Mouse (Mus musculus) midbrain, embryonic 12.5 days (tissue): ENCODE results near the gene Idh3g. TPM values are rescaled to one million over a fixed set of nuclear protein-coding genes. Genes with fewer than 3 reads are reported as not detected.

Source experiments
- ATAC-seq: fragments of 200-750 bp; cut with Nextera tagmentation; 2 replicates; pipeline ENCODE4 v1.8.0; 2017; ENCODE audit warnings: low read depth, moderate TSS enrichment, moderate library complexity; ENCODE audit not compliant: low FRiP score
- H3K27ac ChIP-seq: fragments of 300-500 bp; sonication (generic); replicated peaks from 2 replicates; pipeline ENCODE4 v1.5.1; 2016; ENCODE audit warnings: mild to moderate bottlenecking
- H3K27me3 ChIP-seq: fragments of 300-500 bp; sonication (generic); 2 replicates; pipeline ENCODE4 v1.6.1; 2016; ENCODE audit warnings: mild to moderate bottlenecking
- H3K36me3 ChIP-seq: fragments of 300-500 bp; sonication (generic); 2 replicates; pipeline ENCODE4 v1.6.1; 2016
- H3K4me1 ChIP-seq: fragments of 300-500 bp; sonication (generic); 2 replicates; pipeline ENCODE4 v1.6.1; 2016
- H3K4me2 ChIP-seq: fragments of 300-500 bp; sonication (generic); replicated peaks from 2 replicates; pipeline ENCODE4 v1.6.1; 2016; ENCODE audit warnings: mild to moderate bottlenecking, moderate library complexity
- H3K4me3 ChIP-seq: fragments of 300-500 bp; sonication (generic); 2 replicates; pipeline ENCODE4 v1.5.1; 2016; ENCODE audit warnings: mild to moderate bottlenecking
- H3K9ac ChIP-seq: fragments of 300-500 bp; sonication (generic); replicated peaks from 2 replicates; pipeline ENCODE4 v1.6.1; 2016; ENCODE audit warnings: mild to moderate bottlenecking, moderate library complexity
- H3K9me3 ChIP-seq: fragments of 300-500 bp; sonication (generic); 2 replicates; pipeline ENCODE4 v1.6.1; 2016; ENCODE audit warnings: mild to moderate bottlenecking
- WGBS: fragments of 180-500 bp; shearing (Covaris S2); methylation state at CpG from one replicate; pipeline ENCODE4 v1.1.7; 2016; 5-methylcytosine and 5-hydroxymethylcytosine counted together
- polyA plus RNA-seq: library from polyadenylated mRNA; unstranded; fragments of >200 nt; fragmentation: Nextera tagmentation; extraction: Ambion mirVana; gene quantifications from 2 replicates; pipeline ENCODE4 v1.2.1, GENCODE M21; 2016

The Idh3g gene
- polyA plus RNA-seq, 1 experiment from 2014 or later = 166 TPM

GRCm38 (mm10) chrX:73788501-73788900 lies 1.8 kb upstream of the Idh3g start:
- no peak overlapping the region for H3K27ac ChIP-seq
- no peak overlapping the region; the same call in 1 of the 2 replicates for H3K9ac ChIP-seq

GRCm38 (mm10) chrX:73787225-73787558 lies 495 bp upstream of the Idh3g start:
- Histone ChIP-seq H3K4me3 (peak overlapping the region; percentile 59), H3K27ac (peak overlapping the region; percentile 67), H3K4me1 (peaks cover 14% of the 10 kb centered on the region; the same call in 1 of the 2 replicates), H3K9ac (peak overlapping the region; percentile 71), H3K4me2 (peak overlapping the region; percentile 64), H3K36me3 (peaks cover 11% of the 10 kb centered on the region; the same call in 1 of the 2 replicates), H3K9me3 (no peaks in the 10 kb centered on the region), H3K27me3 (no peaks in the 10 kb centered on the region)
- WGBS = 21% methylated on average over 18 of the region's 22 CpGs
- no peak for ATAC-seq

More at GRCm38 (mm10) chrX:73788501-73788900, 1.8 kb upstream of the Idh3g start:
- H3K36me3 ChIP-seq = peaks cover 11% of the 10 kb centered on the region; the same call in 1 of the 2 replicates
- no peaks in the 10 kb centered on the region for H3K27me3 ChIP-seq
- no peaks in the 10 kb centered on the region for H3K9me3 ChIP-seq
- ATAC-seq = no peak
- H3K4me3 ChIP-seq = no peak overlapping the region
- peaks cover 14% of the 10 kb centered on the region; the same call in 1 of the 2 replicates for H3K4me1 ChIP-seq
- H3K4me2 ChIP-seq = peak overlapping the region; percentile 64; the same call in 1 of the 2 replicates
- 100% methylated on average over 1 of the region's 1 CpGs for WGBS

- ATAC-seq = no peak
- Histone ChIP-seq H3K4me2 (peak overlapping the region; percentile 55), H3K9ac (peak overlapping the region; percentile 58), H3K4me3 (peak overlapping the region; percentile 59), H3K36me3 (peaks cover 24% of the 10 kb centered on the region; the same call in 1 of the 2 replicates), H3K27me3 (no peaks in the 10 kb centered on the region), H3K4me1 (peaks cover 14% of the 10 kb centered on the region; the same call in 1 of the 2 replicates), H3K27ac (peak overlapping the region; percentile 85), H3K9me3 (no peaks in the 10 kb centered on the region)
Measured at GRCm38 (mm10) chrX:73785666-73786065, 1.0 kb downstream of the Idh3g start.

GRCm38 (mm10) chrX:73782227-73782626 lies 4.5 kb downstream of the Idh3g start:
- no peak overlapping the region for H3K4me3 ChIP-seq
- peaks cover 6% of the 10 kb centered on the region; the same call in 1 of the 2 replicates for H3K4me1 ChIP-seq
- WGBS = 91% methylated on average over 3 of the region's 3 CpGs
- no peak for ATAC-seq
- no peaks in the 10 kb centered on the region for H3K9me3 ChIP-seq
- H3K27me3 ChIP-seq = no peaks in the 10 kb centered on the region
- H3K9ac ChIP-seq = no peak overlapping the region
- H3K27ac ChIP-seq = no peak overlapping the region
- peaks cover 45% of the 10 kb centered on the region for H3K36me3 ChIP-seq
- H3K4me2 ChIP-seq = no peak overlapping the region

- Histone ChIP-seq H3K9ac (no peak overlapping the region), H3K27me3 (no peaks in the 10 kb centered on the region), H3K4me2 (no peak overlapping the region), H3K9me3 (no peaks in the 10 kb centered on the region), H3K4me3 (no peak overlapping the region), H3K27ac (no peak overlapping the region), H3K4me1 (no peaks in the 10 kb centered on the region), H3K36me3 (peaks cover 29% of the 10 kb centered on the region)
- peak; percentile 29; the same call in 1 of the 2 replicates for ATAC-seq
- WGBS = 71% methylated on average over 10 of the region's 10 CpGs
Measured at GRCm38 (mm10) chrX:73774802-73775483, 11.8 kb downstream of the Idh3g start.

GRCm38 (mm10) chrX:73774168-73774760 lies 12.4 kb downstream of the Idh3g start, which contains the start of gene Srpk3:
Srpk3 (plus strand) TSS chrX:73774405.
- Histone ChIP-seq H3K4me3 (no peak within 1 kb of the TSS), H3K4me1 (no peaks in the 10 kb centered on the region), H3K4me2 (no peak within 1 kb of the TSS), H3K9ac (no peak within 1 kb of the TSS), H3K27ac (no peak within 1 kb of the TSS), H3K27me3 (no peaks in the 10 kb centered on the region), H3K9me3 (no peaks in the 10 kb centered on the region), H3K36me3 (peaks cover 23% of the 10 kb centered on the region)
- 74% methylated on average over 9 of the region's 9 CpGs for WGBS
- ATAC-seq = no peak

- H3K27me3 ChIP-seq = no peaks in the 10 kb centered on the region
- no peak overlapping the region for H3K27ac ChIP-seq
- H3K4me2 ChIP-seq = no peak overlapping the region
- H3K4me1 ChIP-seq = no peaks in the 10 kb centered on the region
- no peaks in the 10 kb centered on the region for H3K9me3 ChIP-seq
- ATAC-seq = no peak
- no peak overlapping the region for H3K9ac ChIP-seq
- WGBS = 48% methylated on average over 9 of the region's 9 CpGs
- no peaks in the 10 kb centered on the region for H3K36me3 ChIP-seq
- H3K4me3 ChIP-seq = no peak overlapping the region
Measured at GRCm38 (mm10) chrX:73767267-73767666, 19.4 kb downstream of the Idh3g start.

GRCm38 (mm10) chrX:73765311-73765710 lies 21.4 kb downstream of the Idh3g start:
- no peaks in the 10 kb centered on the region for H3K9me3 ChIP-seq
- WGBS = 80% methylated on average over 1 of the region's 1 CpGs
- H3K4me3 ChIP-seq = no peak overlapping the region
- ATAC-seq = no peak
- no peak overlapping the region for H3K9ac ChIP-seq
- H3K27me3 ChIP-seq = no peaks in the 10 kb centered on the region
- H3K36me3 ChIP-seq = no peaks in the 10 kb centered on the region
- H3K27ac ChIP-seq = no peak overlapping the region
- no peaks in the 10 kb centered on the region for H3K4me1 ChIP-seq
- H3K4me2 ChIP-seq = no peak overlapping the region

- ATAC-seq = no peak
- Histone ChIP-seq H3K27ac (no peak overlapping the region), H3K9ac (no peak overlapping the region), H3K36me3 (no peaks in the 10 kb centered on the region), H3K4me1 (no peaks in the 10 kb centered on the region), H3K9me3 (no peaks in the 10 kb centered on the region), H3K4me3 (no peak overlapping the region), H3K27me3 (no peaks in the 10 kb centered on the region; the same call in 1 of the 2 replicates), H3K4me2 (no peak overlapping the region)
- 85% methylated on average over 13 of the region's 13 CpGs for WGBS
Measured at GRCm38 (mm10) chrX:73758611-73759290, 27.9 kb downstream of the Idh3g start.

- Histone ChIP-seq H3K9me3 (no peaks in the 10 kb centered on the region), H3K4me1 (no peaks in the 10 kb centered on the region), H3K9ac (no peak within 1 kb of the TSS), H3K27ac (no peak within 1 kb of the TSS), H3K36me3 (no peaks in the 10 kb centered on the region), H3K4me3 (no peak within 1 kb of the TSS), H3K4me2 (no peak within 1 kb of the TSS), H3K27me3 (no peaks in the 10 kb centered on the region; the same call in 1 of the 2 replicates)
- WGBS = 55% methylated on average over 4 of the region's 5 CpGs
- ATAC-seq = no peak
Measured at GRCm38 (mm10) chrX:73756334-73757140, 30.2 kb downstream of the Idh3g start, which contains the start of gene Plxnb3. Plxnb3 (plus strand) TSS chrX:73757090.

GRCm38 (mm10) chrX:73748977-73749376 lies 37.7 kb downstream of the Idh3g start:
- H3K27ac ChIP-seq = no peak overlapping the region
- 88% methylated on average over 1 of the region's 1 CpGs for WGBS

More at GRCm38 (mm10) chrX:73748977-73749376, 37.7 kb downstream of the Idh3g start:
- no peak overlapping the region for H3K4me3 ChIP-seq
- no peaks in the 10 kb centered on the region for H3K36me3 ChIP-seq
- H3K9ac ChIP-seq = no peak overlapping the region
- H3K9me3 ChIP-seq = no peaks in the 10 kb centered on the region
- no peak for ATAC-seq
- no peaks in the 10 kb centered on the region for H3K27me3 ChIP-seq
- H3K4me2 ChIP-seq = no peak overlapping the region
- H3K4me1 ChIP-seq = no peaks in the 10 kb centered on the region
